7 mouse cellular contexts compared by ENCODE assay signal in the genomic region with DNA sequence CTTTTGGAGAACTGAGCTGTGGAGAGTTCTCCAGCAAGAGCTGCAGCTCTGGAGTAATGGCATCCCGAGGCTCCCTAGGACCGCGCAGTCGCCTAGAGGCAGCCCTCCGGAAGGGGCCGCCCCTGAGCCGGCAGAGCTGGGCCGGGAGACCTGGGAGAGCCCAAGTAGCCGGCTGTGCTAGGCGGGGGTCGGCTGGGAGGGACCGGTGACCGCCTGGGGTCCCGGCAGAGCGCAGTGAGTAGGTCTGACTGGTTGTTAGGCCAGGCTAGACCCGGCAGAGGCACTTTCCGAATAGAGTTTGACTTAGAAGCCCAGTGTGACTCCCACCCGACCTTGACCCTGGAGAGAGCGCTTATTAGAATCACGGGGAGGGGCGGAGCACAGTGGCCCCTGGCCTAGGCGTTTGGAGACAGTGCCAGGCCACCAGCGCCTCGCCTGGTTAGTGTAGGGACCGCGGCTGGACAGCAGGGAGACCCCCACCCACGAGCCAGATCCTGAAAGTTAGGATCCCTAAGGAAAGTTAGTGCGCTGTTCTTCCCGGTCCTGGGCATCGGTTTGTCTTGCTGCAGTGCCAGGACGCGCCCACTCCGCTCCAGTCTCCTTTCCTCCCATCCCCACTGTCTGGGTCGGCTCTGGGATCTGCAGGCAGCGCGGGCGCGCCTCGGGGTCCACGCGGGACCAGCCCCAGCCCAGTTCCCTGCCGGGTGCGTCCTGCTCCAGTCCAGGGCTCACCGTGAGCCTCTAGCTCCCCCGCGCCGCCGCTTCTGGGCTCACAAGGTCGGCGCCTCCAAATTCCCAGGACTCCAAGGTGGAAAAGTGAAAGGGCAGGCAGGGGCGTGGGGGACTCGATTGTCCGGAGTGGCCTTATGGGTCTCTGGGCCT. TPM values are rescaled to one million over a fixed set of nuclear protein-coding genes. Genes with fewer than 3 reads are reported as not detected.
DNase-seq lines count a peak whose midpoint lies in the region; ATAC-seq and TF ChIP-seq lines count a peak whose summit lies in the region.

A gene (minus strand): TSS at position 70 of the 882 bp plus-strand sequence.

- no peak for TF ChIP-seq EP300 in heart, adult 2 months (IDR thresholded peaks at IDR 0.05; ENCODE audit: insufficient read depth, low read depth, low read length)

- H3K4me3 ChIP-seq in embryonic facial prominence, embryonic 13.5 days = peak within 1 kb of the TSS; percentile 58
- H3K4me3 ChIP-seq in heart, adult 2 months = peak within 1 kb of the TSS; percentile 64
- H3K4me3 ChIP-seq in limb, embryonic 12.5 days (replicated peaks) = peak within 1 kb of the TSS; percentile 51
- H3K4me3 ChIP-seq in midbrain, embryonic 13.5 days (replicated peaks) = peak within 1 kb of the TSS; percentile 46

- intact Hi-C loops in heart, adult 2 months (cut with DNase I) = no loop called here

- H3K9me3 ChIP-seq in embryonic facial prominence, embryonic 13.5 days = no peaks in the 10 kb centered on the region
- no peaks in the 10 kb centered on the region for H3K9me3 ChIP-seq in limb, embryonic 12.5 days
- no peaks in the 10 kb centered on the region for H3K9me3 ChIP-seq in midbrain, embryonic 13.5 days

- peak within 1 kb of the TSS; percentile 90 for H3K4me2 ChIP-seq in embryonic facial prominence, embryonic 13.5 days
- peak within 1 kb of the TSS; percentile 91 for H3K4me2 ChIP-seq in limb, embryonic 12.5 days
- H3K4me2 ChIP-seq in midbrain, embryonic 13.5 days (replicated peaks) = peak within 1 kb of the TSS; percentile 74

- peak; percentile 93 for ATAC-seq in embryonic facial prominence, embryonic 13.5 days (ENCODE audit: insufficient number of reproducible peaks, insufficient read depth, low FRiP score, low TSS enrichment, low read depth)
- ATAC-seq in limb, embryonic 12.5 days (ENCODE audit: insufficient number of reproducible peaks, insufficient read depth, low FRiP score, low TSS enrichment, low read depth) = peak; percentile 96
- peak; percentile 97 for ATAC-seq in midbrain, embryonic 13.5 days

- under 1% methylated on average over 53 of the region's 53 CpGs for WGBS in embryonic facial prominence, embryonic 13.5 days
- WGBS in heart, adult 2 months = under 1% methylated on average over 53 of the region's 53 CpGs
- WGBS in limb, embryonic 12.5 days = 1% methylated on average over 53 of the region's 53 CpGs
- under 1% methylated on average over 53 of the region's 53 CpGs for WGBS in midbrain, embryonic 13.5 days

- peak; percentile 82 for DNase-seq in adrenal gland, postnatal 25 days
- DNase-seq in heart, adult 2 months = peak; percentile 88 to 90
- DNase-seq in kidney, adult 18-20 months = peak; percentile 86
- peak; percentile 29 to 69 for DNase-seq in spleen, postnatal 4 days (ENCODE audit: low spot score in 2 of 2)

- H3K27ac ChIP-seq in embryonic facial prominence, embryonic 13.5 days = peak within 1 kb of the TSS; percentile 44; the same call in 1 of the 2 replicates
- peak within 1 kb of the TSS; percentile 92 for H3K27ac ChIP-seq in heart, adult 2 months
- H3K27ac ChIP-seq in limb, embryonic 12.5 days = peak within 1 kb of the TSS; percentile 82
- H3K27ac ChIP-seq in midbrain, embryonic 13.5 days = no peak within 1 kb of the TSS

- peaks cover 5% of the 10 kb centered on the region; the same call in 1 of the 2 replicates for H3K4me1 ChIP-seq in embryonic facial prominence, embryonic 13.5 days
- H3K4me1 ChIP-seq in heart, adult 2 months (ENCODE audit: control insufficient read depth, insufficient read depth, low read length) = peaks cover 1% of the 10 kb centered on the region
- H3K4me1 ChIP-seq in limb, embryonic 12.5 days (replicated peaks) = peaks cover 10% of the 10 kb centered on the region
- peaks cover 17% of the 10 kb centered on the region for H3K4me1 ChIP-seq in midbrain, embryonic 13.5 days (replicated peaks)

- peak within 1 kb of the TSS; percentile 76 for H3K9ac ChIP-seq in embryonic facial prominence, embryonic 13.5 days
- H3K9ac ChIP-seq in heart, adult 2 months (ENCODE audit: low read depth, low read length) = peak within 1 kb of the TSS; percentile 78
- peak within 1 kb of the TSS; percentile 73 for H3K9ac ChIP-seq in limb, embryonic 12.5 days (replicated peaks)
- H3K9ac ChIP-seq in midbrain, embryonic 13.5 days (replicated peaks) = peak within 1 kb of the TSS; percentile 55

- peak; percentile 62 for TF ChIP-seq CTCF in heart, adult 2 months (IDR thresholded peaks at IDR 0.05)

- no peaks in the 10 kb centered on the region for H3K36me3 ChIP-seq in embryonic facial prominence, embryonic 13.5 days
- no peaks in the 10 kb centered on the region for H3K36me3 ChIP-seq in heart, adult 2 months (ENCODE audit: control insufficient read depth, insufficient read depth, low read length)
- no peaks in the 10 kb centered on the region for H3K36me3 ChIP-seq in limb, embryonic 12.5 days
- H3K36me3 ChIP-seq in midbrain, embryonic 13.5 days = no peaks in the 10 kb centered on the region

- TF ChIP-seq POLR2A in heart, adult 2 months (IDR thresholded peaks at IDR 0.05; ENCODE audit: insufficient read depth, low read depth, low read length) = peak; percentile 57

- H3K27me3 ChIP-seq in embryonic facial prominence, embryonic 13.5 days = peaks cover 29% of the 10 kb centered on the region
- no peaks in the 10 kb centered on the region for H3K27me3 ChIP-seq in heart, adult 2 months (ENCODE audit: control insufficient read depth, insufficient read depth, low read length)
- H3K27me3 ChIP-seq in limb, embryonic 12.5 days = peaks cover 32% of the 10 kb centered on the region
- peaks cover 42% of the 10 kb centered on the region for H3K27me3 ChIP-seq in midbrain, embryonic 13.5 days

- H3K79me2 ChIP-seq in heart, adult 2 months (replicated peaks; ENCODE audit: control insufficient read depth, insufficient read depth, low read length) = no peaks in the 10 kb centered on the region

RNA-seq across cellular contexts. Expression of the gene that starts here (rescaled TPM):
- 2.7 and 3.6 TPM in 2 replicates for total RNA-seq in adrenal gland, postnatal 25 days (2021)
- 3.3 and 3.7 TPM in 2 replicates for polyA plus RNA-seq in embryonic facial prominence, embryonic 13.5 days (2015; fragmentation: Nextera tagmentation; extraction: Ambion mirVana)
- total RNA-seq in heart, adult 2 months (2021) = 1 to 10 TPM; 1.0 to 1.1 TPM
- polyA plus RNA-seq in heart, adult 2 months (2012; rRNA removed) = 4.0 and 4.3 TPM in 2 replicates
- 1.8 and 2.4 TPM in 2 replicates for polyA plus RNA-seq in limb, embryonic 12.5 days (2016; fragmentation: Nextera tagmentation; extraction: Ambion mirVana)
- 0.58 and 0.86 TPM in 2 replicates for polyA plus RNA-seq in midbrain, embryonic 13.5 days (2015; fragmentation: Nextera tagmentation; extraction: Ambion mirVana)

Comparison
In these comparisons a context has a peak if more than half of its experiments do, and no peak if none do; other contexts are left out.
1. Peak in ATAC-seq, H3K4me3 ChIP-seq, H3K9ac ChIP-seq and H3K4me2 ChIP-seq in midbrain, embryonic 13.5 days; RNA of the gene not detected or under 1 TPM.